ENCODE assay signal across 17 mouse cellular contexts in the genomic region with DNA sequence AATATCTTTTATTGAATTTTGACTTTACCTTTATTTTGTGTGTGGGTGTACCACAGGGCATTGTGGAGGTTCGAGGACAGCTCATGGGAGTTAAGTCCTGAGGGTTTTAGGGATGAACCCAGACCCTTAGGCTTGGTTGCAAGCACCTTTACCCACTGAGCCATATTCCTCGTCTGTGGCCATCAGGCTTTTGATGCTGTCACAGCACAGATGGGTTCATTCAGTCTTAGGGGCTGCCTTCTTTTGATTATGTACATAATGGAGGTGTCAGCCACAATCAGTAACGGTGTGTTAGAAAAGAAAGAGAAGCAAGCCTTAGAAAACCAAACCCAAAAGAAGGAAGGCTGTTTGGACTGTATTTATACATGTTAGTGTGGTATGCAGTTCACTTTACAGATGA.
"Had no signal": no experiment of that assay in that cellular context is flagged by ENCODE, and none has a peak within 500 bp of the region (broad histone marks: within the 10 kb centered on the region; RNA-seq: fewer than 3 reads in every experiment).

No protein-coding gene starts in this region.

- H3K4me2 ChIP-seq: intestine, embryonic 15.5 days; kidney, embryonic 15.5 days; limb, embryonic 12.5 days; limb, embryonic 15.5 days; liver, embryonic 11.5 days; lung, embryonic 14.5 days had no signal

- H3K36me3 ChIP-seq: intestine, embryonic 15.5 days; kidney, embryonic 15.5 days; limb, embryonic 12.5 days; limb, embryonic 15.5 days had no signal

- H3K4me3 ChIP-seq: intestine, embryonic 15.5 days; kidney, embryonic 15.5 days; limb, embryonic 12.5 days; limb, embryonic 15.5 days had no signal

- H3K27ac ChIP-seq: intestine, embryonic 15.5 days; kidney, embryonic 15.5 days; limb, embryonic 15.5 days; liver, embryonic 14.5 days; macrophage had no signal

- H3K27me3 ChIP-seq: intestine, embryonic 15.5 days; kidney, embryonic 15.5 days; limb, embryonic 12.5 days; limb, embryonic 15.5 days had no signal

- DNase-seq: kidney, adult 11 months; kidney, adult 8-10 months; kidney, postnatal 10 days; kidney, postnatal 36 days; left cerebral cortex, postnatal 4 days; liver, postnatal 0 days; thymus, adult 18-20 months; thymus, postnatal 36 days had no signal

- ATAC-seq: intestine, embryonic 15.5 days; liver, postnatal 0 days; lung, postnatal 0 days had no signal

- H3K9ac ChIP-seq: intestine, embryonic 15.5 days; kidney, embryonic 15.5 days; limb, embryonic 12.5 days; limb, embryonic 15.5 days; liver, embryonic 14.5 days; liver, postnatal 0 days; lung, embryonic 14.5 days had no signal

- H3K9me3 ChIP-seq: intestine, embryonic 15.5 days; kidney, embryonic 15.5 days; limb, embryonic 12.5 days; limb, embryonic 15.5 days had no signal
